Mouse (Mus musculus) kidney, adult 2 months (tissue): ENCODE measurements around the gene Wnt8b.

Experiments
- CTCF ChIP-seq: fragments of 200-500 bp; conservative IDR thresholded peaks from 2 replicates; pipeline ENCODE4 v1.5.1; 2011; ENCODE audit warnings: low read depth, mild to moderate bottlenecking, control low read depth, low read length, moderate library complexity, mixed read lengths; ENCODE audit not compliant: insufficient read depth, insufficient read length
- POLR2A ChIP-seq: fragments of 200-500 bp; IDR thresholded peaks from one replicate; pipeline ENCODE4 v1.6.1; 2011; ENCODE audit warnings: low read depth, low read length, control low read depth

DNA sequence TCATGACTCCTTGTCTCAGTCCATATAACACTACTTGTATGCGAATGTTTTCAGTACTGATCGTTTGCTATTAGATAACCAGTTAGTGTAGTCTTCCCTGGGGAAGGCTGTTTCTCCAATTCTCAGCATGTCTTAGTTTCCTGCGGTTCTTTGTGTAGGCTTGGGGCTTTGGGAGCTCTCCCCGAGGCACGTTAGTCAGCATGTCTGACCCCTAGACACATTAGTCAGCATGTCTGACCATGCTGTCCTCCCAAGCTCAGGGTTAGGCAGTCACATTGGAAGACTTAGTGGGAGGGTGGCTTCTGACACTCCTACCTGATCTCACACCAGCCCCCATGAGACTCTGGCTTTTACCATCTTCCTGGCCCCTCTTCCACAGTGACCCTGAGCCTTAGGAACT, 32.8 kb upstream of the Wnt8b start:
- TF ChIP-seq CTCF: no peak
- TF ChIP-seq POLR2A: no peak
